Mouse (Mus musculus) CH12.LX (cell line): ENCODE results near the gene Zfp68. TPM values are rescaled to one million over a fixed set of nuclear protein-coding genes. Genes with fewer than 3 reads are reported as not detected.
"Not testable (repeated sequence)": the region's sequence is repeated elsewhere in the genome, so short reads cannot be mapped to it uniquely, and the experiment has no call there.

Experiments used
- DNase-seq: peaks from one replicate; pipeline ENCODE4 v3.0.0-alpha.2; 2013; ENCODE audit errors: extremely low read depth
- H3K27ac ChIP-seq: 2 replicates; pipeline ENCODE4 v1.5.1; 2012; ENCODE audit warnings: low read depth, mild to moderate bottlenecking, control low read depth, moderate library complexity; ENCODE audit not compliant: insufficient read depth
- H3K27me3 ChIP-seq: replicated peaks from 2 replicates; pipeline ENCODE3; 2012; ENCODE audit warnings: inconsistent platforms
- H3K36me3 ChIP-seq, 2 experiments: replicated peaks in 1 of 2; 2 replicates each; pipeline versions ENCODE3 to v1.6.1; 2012; ENCODE audit warnings: inconsistent platforms in 1 of 2, low read length in 1 of 2, mild to moderate bottlenecking in 1 of 2, mixed read lengths in 1 of 2, moderate library complexity in 1 of 2; ENCODE audit not compliant: control insufficient read depth in 1 of 2, insufficient read depth in 1 of 2
- H3K4me1 ChIP-seq, 2 experiments: 2 replicates each; pipeline ENCODE4 v1.6.1; 2012; ENCODE audit warnings: inconsistent platforms in 1 of 2, moderate library complexity in 1 of 2; ENCODE audit not compliant: insufficient read depth in 2 of 2, control insufficient read depth in 1 of 2
- H3K4me2 ChIP-seq: 2 replicates; pipeline ENCODE4 v1.6.1; 2012; ENCODE audit warnings: low read depth, mild to moderate bottlenecking, control low read depth; ENCODE audit not compliant: poor library complexity, insufficient read depth, severe bottlenecking
- H3K4me3 ChIP-seq, 3 experiments: fragments of 150-350 bp in 1 of 3; sonication (generic) in 1 of 3; replicated peaks in 1 of 3; 2 replicates each; pipeline versions ENCODE3 to v1.5.1; 2011 to 2012; ENCODE audit warnings: low read depth in 2 of 3, low read length in 2 of 3, mild to moderate bottlenecking in 2 of 3, moderate library complexity in 2 of 3, control low read depth in 1 of 3, improper control_type of control experiment in 1 of 3, inconsistent platforms in 1 of 3, mixed read lengths in 1 of 3; ENCODE audit not compliant: poor library complexity in 1 of 3
- H3K79me2 ChIP-seq: replicated peaks from 2 replicates; pipeline ENCODE4 v1.6.1; 2012; ENCODE audit warnings: mild to moderate bottlenecking, moderate library complexity; ENCODE audit not compliant: control insufficient read depth, poor library complexity, insufficient read depth, severe bottlenecking; ENCODE audit errors: extremely low read depth
- H3K9ac ChIP-seq: 2 replicates; pipeline ENCODE4 v1.6.1; 2012; ENCODE audit warnings: low read depth, mild to moderate bottlenecking, control low read depth, moderate library complexity; ENCODE audit not compliant: insufficient read depth
- H3K9me3 ChIP-seq: replicated peaks from 2 replicates; pipeline ENCODE3; 2012; ENCODE audit warnings: low read length, inconsistent platforms, mixed read lengths
- CTCF ChIP-seq, 2 experiments: IDR thresholded peaks in 1 of 2; conservative IDR thresholded peaks in 1 of 2; 2 replicates each; pipeline ENCODE4 v1.5.1; 2011 to 2012; ENCODE audit warnings: low read depth in 2 of 2, low read length in 2 of 2, improper control_type of control experiment in 1 of 2, inconsistent platforms in 1 of 2, mild to moderate bottlenecking in 1 of 2, moderate library complexity in 1 of 2
- SIN3A ChIP-seq: IDR thresholded peaks from 2 replicates; pipeline ENCODE4 v1.6.1; 2012; ENCODE audit warnings: low read length, improper control_type of control experiment, inconsistent platforms
- dilution Hi-C: fragments of 300-500 bp; cut with MboI; formaldehyde crosslinking; loops from 2 replicates; pipeline ENCODE4 v1.14.3; 2020; ENCODE audit warnings: low sequenced_read_pairs; ENCODE audit not compliant: extremely low pct_unique_long_range_greater_than_20kb, extremely low pct_ligation_motif_present
- in situ Hi-C: fragments of 300-500 bp; cut with MboI; formaldehyde crosslinking; loops from 3 replicates; pipeline ENCODE4 v1.14.3; 2019; ENCODE audit warnings: low sequenced_read_pairs, low pct_ligation_motif_present, low pct_unique_long_range_greater_than_20kb, mixed read lengths
- polyA plus RNA-seq: library from polyadenylated mRNA; unstranded; fragments of >175 nt; gene quantifications from 2 replicates; pipeline ENCODE4 v1.2.1, GENCODE M21; 2012; ENCODE audit warnings: low read depth; ENCODE audit not compliant: insufficient read length
- total RNA-seq, 2 experiments: library from RNA; depleted of rRNA; stranded (reverse); fragments of 300-350 nt in 1 of 2; fragments of >200 nt in 1 of 2; gene quantifications; 2 replicates each; pipeline ENCODE4 v1.2.3; 2012 to 2014

Gene Zfp68
- total and polyA plus RNA-seq, 3 experiments = 13.7 to 27.7 (median 15.8) TPM

DNA sequence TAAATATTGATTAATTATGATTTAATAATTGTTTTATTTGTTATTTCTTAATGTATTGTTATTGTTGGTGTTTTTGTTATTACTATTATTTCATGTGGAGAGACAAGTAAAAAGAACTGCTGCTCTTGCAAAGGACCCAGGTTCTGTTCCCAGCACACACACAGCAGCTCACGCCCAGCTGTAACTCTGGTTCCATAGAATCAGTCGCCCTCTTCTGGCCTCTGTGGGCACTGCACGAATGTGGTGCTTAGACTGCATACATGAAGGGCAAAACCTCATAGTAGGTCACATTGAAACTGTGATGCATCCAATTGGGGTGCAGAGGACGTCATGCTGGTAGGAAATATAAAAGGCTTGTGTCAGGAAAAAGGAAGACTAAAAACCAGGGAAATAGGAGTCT lies 47.9 kb downstream of the Zfp68 start:
- no peaks in the 10 kb centered on the region for H3K79me2 ChIP-seq
- no peaks in the 10 kb centered on the region for H3K27me3 ChIP-seq
- no peak overlapping the region for H3K4me2 ChIP-seq
- H3K27ac ChIP-seq = no peak overlapping the region
- in situ Hi-C loops = no loop called here
- TF ChIP-seq SIN3A (no peak), CTCF (conservative IDR thresholded peaks at IDR 0.05 in 1 of 2, IDR thresholded peaks at IDR 0.05 in 1 of 2; ENCODE audit: low read depth in 2 of 2, low read length in 2 of 2) (peak; percentile 17 to 41; a peak in 2 of 4 replicates)
- H3K36me3 ChIP-seq = no peaks in the 10 kb centered on the region
- peak; percentile 46 for DNase-seq
- no peak overlapping the region for H3K9ac ChIP-seq
- H3K9me3 ChIP-seq = no peaks in the 10 kb centered on the region
- H3K4me3 ChIP-seq = no peak overlapping the region
- dilution Hi-C loops = no loop called here
- H3K4me1 ChIP-seq = no peaks in the 10 kb centered on the region

DNA sequence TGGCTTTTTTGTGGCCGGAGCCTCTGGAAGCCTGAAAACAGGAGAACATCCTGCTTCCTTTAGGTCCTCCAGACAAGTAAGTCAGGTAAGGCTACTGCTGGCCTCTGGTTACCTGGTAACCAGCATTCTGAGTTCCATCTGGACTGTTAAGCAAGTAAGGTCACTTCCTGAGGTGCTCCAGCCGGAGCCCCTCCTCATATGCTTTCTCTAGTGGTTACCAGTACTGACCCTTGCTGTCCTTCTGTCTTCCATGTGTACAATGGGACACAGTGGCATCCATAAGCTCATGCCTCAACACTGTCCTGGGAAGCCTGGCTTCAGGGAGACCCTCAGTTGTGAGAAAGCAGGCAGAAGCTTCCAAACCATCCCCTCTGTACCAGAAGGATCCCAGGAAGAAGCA lies 54.9 kb downstream of the Zfp68 start, which contains the start of gene 1700123K08Rik:
Gene 1700123K08Rik (minus strand): TSS at position 101 of the 400 bp plus-strand sequence.
- H3K4me1 ChIP-seq, H3K9ac ChIP-seq, H3K36me3 ChIP-seq, H3K4me3 ChIP-seq, H3K79me2 ChIP-seq, H3K4me2 ChIP-seq, in situ Hi-C loops, H3K27ac ChIP-seq, H3K27me3 ChIP-seq, DNase-seq, dilution Hi-C loops, H3K9me3 ChIP-seq: not testable (repeated sequence)

Other genes with a start within 250 kb of the Zfp68 start
- 8.6 and 8.7 TPM in 2 replicates for gene Zfp157, start 178.3 kb downstream of the Zfp68 start, total RNA-seq (2012; rRNA removed)
- gene Zfp157, start 178.3 kb downstream of the Zfp68 start, total RNA-seq (2014; rRNA removed) = 12.7 and 12.9 TPM in 2 replicates
- 7.8 and 7.9 TPM in 2 replicates for gene Zfp157, start 178.3 kb downstream of the Zfp68 start, polyA plus RNA-seq
- gene 1700123K08Rik, start 55.0 kb downstream of the Zfp68 start, total RNA-seq (2012; rRNA removed) = not detected in 2 replicates
- not detected in 2 replicates for gene 1700123K08Rik, start 55.0 kb downstream of the Zfp68 start, total RNA-seq (2014; rRNA removed)
- gene 1700123K08Rik, start 55.0 kb downstream of the Zfp68 start, polyA plus RNA-seq = not detected in 2 replicates
- gene A430033K04Rik, start 3.1 kb upstream of the Zfp68 start, total RNA-seq (2012; rRNA removed) = 6.1 and 6.9 TPM in 2 replicates
- 6.7 and 6.8 TPM in 2 replicates for gene A430033K04Rik, start 3.1 kb upstream of the Zfp68 start, total RNA-seq (2014; rRNA removed)
- 3.7 and 4.2 TPM in 2 replicates for gene A430033K04Rik, start 3.1 kb upstream of the Zfp68 start, polyA plus RNA-seq
- 0.13 and 0.50 TPM in 2 replicates for gene Fam20c, start 134.8 kb upstream of the Zfp68 start, total RNA-seq (2012; rRNA removed)
- gene Fam20c, start 134.8 kb upstream of the Zfp68 start, total RNA-seq (2014; rRNA removed) = 0.15 TPM in 2 replicates
- gene Fam20c, start 134.8 kb upstream of the Zfp68 start, polyA plus RNA-seq = 0.46 and 0.84 TPM in 2 replicates
- gene Gm5294, start 200.3 kb upstream of the Zfp68 start, total RNA-seq (2012; rRNA removed) = not detected in 2 replicates
- gene Gm5294, start 200.3 kb upstream of the Zfp68 start, total RNA-seq (2014; rRNA removed) = not detected in 2 replicates
- not detected in 2 replicates for gene Gm5294, start 200.3 kb upstream of the Zfp68 start, polyA plus RNA-seq